Mouse (Mus musculus): ENCODE data around the gene Stpg4.

Gene Stpg4

DNA sequence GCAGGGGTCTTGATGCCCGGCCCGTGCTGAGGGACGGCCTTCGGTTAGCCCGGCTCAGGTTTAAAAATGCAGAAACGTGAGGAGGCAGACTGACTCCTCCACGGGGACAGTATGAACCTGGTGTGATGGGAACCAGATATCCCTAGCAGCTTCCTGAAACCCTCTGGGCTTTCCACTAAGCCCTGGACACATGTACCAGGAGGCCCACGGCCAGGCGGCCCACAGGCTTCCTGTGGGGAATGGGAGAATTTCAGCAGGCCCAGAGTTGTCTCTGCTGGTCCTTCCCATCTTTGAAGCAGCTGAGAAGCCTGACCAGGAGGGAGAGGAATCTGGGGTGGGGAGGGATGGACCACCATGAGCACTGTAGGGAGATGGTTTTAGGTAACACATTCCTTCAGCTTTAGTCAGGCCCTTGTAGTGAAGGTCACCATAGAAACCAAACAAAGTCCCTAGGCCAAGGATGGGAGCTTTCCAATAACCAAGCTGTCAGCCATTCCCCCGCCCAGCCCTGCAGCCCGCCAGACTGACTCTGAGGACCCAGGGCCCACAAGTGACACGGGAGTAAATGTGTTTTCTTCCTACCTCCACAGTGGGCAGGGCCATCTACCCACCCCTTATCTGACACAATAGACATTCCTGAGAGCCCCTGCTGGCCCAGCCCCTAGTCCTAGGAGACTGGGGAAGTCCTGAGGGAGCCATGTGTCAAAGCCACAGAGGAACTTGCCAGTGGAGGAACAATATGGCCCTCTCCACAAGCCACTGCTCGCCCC is 76.9 kb downstream of the Stpg4 start:
- DNase-seq: peak; percentile 98

DNA sequence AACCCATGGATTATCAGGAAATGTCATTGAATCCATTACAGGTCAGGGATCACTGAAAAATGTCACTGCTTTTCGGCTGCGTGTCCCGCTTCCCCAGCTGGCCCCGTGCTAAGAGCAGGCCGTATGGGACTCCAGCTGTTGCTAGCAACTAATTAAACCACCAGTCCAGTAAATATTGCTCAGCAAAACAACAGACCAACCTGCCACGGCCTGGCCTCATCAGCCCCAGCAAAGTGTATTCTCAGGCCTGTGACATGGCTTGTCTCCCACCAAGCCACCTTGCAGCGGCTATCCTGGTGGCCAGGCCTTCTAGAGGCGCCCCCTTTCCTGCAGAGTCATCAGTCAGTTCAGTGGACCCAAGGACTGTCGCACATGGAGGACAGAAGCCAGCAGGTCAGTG is 78.0 kb downstream of the Stpg4 start:
- peak; percentile 90 for DNase-seq

DNA sequence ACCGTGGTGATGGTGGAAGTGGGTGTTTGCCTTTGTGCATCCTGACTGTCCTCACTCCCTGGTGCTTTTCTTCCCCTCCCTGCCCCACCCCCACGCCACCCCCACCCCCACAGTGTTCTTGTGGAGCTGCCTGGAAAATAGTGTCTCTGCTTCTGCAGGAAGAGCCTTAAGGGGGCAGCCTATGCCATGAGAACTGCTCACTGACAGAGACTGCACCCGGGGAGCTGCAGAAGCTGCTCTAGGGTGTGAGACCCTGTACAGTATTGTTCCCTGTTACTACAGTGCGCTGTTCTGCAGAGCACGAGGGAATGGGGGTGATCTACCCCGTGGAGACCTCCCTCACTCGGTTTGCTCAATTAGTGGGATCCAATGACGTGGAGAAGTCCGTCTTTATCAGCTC is 78.5 kb downstream of the Stpg4 start:
- peak; percentile 88 for DNase-seq

DNA sequence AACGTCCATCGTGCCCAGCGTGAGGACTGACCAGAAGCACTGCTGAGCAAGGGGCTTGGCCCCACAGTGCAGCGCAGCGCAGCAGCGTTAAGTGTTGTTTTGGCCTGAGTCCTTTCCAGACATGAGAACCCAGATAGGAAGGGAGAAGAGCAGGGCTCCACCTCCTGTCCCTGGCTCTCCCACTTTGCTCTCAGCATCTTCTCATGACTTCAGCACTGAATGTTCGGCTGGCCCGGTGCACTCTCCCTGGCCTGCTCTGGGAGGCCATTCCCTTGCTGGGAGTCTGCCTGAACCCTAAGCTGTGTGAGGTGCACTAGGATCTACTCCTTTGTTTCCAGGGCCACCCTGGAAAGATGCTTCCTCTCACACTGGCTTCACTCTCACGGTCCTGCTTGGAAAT is 79.2 kb downstream of the Stpg4 start:
- peak; percentile 91 for DNase-seq

DNA sequence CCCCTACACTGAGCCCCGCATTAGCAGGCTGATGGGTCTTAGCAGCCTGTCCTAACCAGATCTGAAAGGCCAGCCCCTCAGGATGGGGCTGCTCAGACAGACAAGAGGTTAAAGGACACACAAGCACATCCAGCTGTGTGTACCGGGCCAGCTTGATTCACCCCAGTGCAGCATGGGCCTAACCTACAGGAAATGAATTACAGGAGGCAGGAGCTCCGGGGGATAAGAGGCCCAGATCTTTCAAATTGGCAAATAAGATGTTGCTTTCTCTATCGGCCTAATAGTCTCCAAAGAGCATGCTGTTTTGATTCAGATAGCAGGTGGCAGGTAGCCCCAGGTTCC is 82.3 kb downstream of the Stpg4 start:
- no peak for DNase-seq

DNA sequence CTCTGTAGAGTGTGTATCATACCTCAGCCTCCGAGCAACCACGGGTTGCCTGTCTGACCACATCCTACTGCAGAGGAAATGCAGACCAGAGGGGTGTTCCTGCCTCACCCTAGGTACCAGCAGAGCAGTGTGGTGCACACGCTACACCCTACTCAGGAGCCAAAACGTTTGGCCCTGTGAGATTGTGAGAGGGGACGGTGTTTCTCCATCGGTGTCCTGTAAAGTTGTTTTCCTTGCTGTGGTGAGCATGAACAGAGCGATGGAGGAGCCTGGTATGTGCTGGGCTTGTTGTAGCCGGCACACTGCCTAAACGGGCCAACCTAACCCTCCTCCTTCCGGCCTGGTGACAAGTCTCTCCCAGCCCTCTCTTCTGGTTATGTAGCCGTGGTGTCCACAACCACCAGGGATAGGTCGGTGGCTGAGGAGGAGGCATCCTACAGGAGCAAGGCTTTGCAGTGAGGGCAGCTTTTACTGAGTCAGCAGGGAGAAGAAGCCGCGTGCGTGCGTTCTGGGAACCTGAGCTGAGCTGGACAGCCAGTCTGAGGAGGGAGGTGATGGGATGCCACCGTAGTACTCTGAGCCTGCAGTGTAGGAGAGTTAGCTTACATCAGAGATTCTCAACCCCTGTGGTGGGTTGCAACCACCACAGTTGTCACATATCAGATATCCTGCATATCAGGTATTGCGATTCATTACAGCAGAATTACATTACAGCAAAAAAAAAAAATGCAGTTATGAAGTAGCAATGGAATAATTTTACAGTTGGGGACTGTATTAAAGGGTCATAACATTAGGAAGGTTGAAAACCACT is 82.9 kb downstream of the Stpg4 start:
- peak; percentile 89 for DNase-seq

DNA sequence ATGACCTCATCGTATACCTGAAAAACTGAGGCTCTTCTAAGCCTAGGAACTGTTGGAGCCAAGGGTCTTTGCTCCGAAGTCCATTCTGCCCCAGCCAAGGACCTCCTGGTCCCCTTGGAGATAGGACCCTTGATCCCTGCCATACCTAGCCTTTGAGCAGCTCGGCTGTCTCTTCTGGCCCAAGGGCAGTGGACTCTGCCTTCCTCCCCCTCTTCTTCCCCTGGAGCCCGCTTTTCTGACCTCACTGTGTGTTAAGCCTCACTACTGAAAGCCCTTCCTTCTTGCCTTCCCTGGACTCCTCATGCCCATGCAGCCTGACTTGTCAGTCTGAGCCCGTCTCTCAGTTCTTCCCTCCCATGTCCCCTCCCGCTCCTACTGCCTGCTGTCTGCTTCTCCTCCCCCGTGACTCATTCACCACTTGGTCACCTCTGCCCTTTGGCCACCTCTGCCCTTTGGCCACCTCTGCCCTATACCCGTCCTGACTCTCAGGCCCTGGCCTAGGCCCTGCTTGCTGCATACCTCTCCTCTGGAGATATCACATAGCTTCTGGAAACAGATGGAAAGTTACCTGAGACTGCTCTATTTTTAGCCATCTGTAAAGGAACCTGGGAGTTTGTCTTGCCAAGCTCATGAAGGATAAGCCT is 84.4 kb downstream of the Stpg4 start:
- no peak for DNase-seq

Data from heart, adult 11 months (tissue).